Mouse (Mus musculus): ENCODE results near the gene Ssbp3. TPM values are rescaled to one million over a fixed set of nuclear protein-coding genes. Genes with fewer than 3 reads are reported as not detected.
A peak's percentile ranks its signal among the peaks of the same experiment; 100 is the strongest.

Gene Ssbp3
- total and polyA plus RNA-seq, 2 experiments from 2014 or later, result 108 to 155 TPM

GRCm38 (mm10) chr4:106905898-106906297 lies 4.6 kb upstream of the Ssbp3 start:
- no peak for TF ChIP-seq CTCF (IDR thresholded peaks at IDR 0.05; ENCODE audit: low read depth)
- ATAC-seq (no peak), DNase-seq (ENCODE audit: low spot score) (no peak)
- no peaks in the 10 kb centered on the region for H3K27me3 ChIP-seq (ENCODE audit: insufficient read depth, low read length)
- no peaks in the 10 kb centered on the region for H3K9me3 ChIP-seq (ENCODE audit: low read length)
- H3K4me3 ChIP-seq (ENCODE audit: low read length), result no peak overlapping the region
- no peak overlapping the region for H3K4me2 ChIP-seq (ENCODE audit: low read depth, low read length)
- no peaks in the 10 kb centered on the region for H3K36me3 ChIP-seq (ENCODE audit: insufficient read depth, low read length)
- WGBS, result 95% methylated on average over 3 of the region's 3 CpGs
- no peak overlapping the region for H3K9ac ChIP-seq (replicated peaks; ENCODE audit: low read length)
- peaks cover 19% of the 10 kb centered on the region for H3K4me1 ChIP-seq (ENCODE audit: insufficient read depth, low read length)
- H3K27ac ChIP-seq, result no peak overlapping the region

- no peaks in the 10 kb centered on the region for H3K27me3 ChIP-seq (ENCODE audit: insufficient read depth, low read length)
- H3K4me1 ChIP-seq (ENCODE audit: insufficient read depth, low read length), result peaks cover 19% of the 10 kb centered on the region
- no peaks in the 10 kb centered on the region for H3K36me3 ChIP-seq (ENCODE audit: insufficient read depth, low read length)
- H3K9me3 ChIP-seq (ENCODE audit: low read length), result no peaks in the 10 kb centered on the region
- no peak for TF ChIP-seq CTCF (IDR thresholded peaks at IDR 0.05; ENCODE audit: low read depth)
- peak overlapping the region; percentile 54; the same call in 1 of the 2 replicates for H3K27ac ChIP-seq
- H3K9ac ChIP-seq (replicated peaks; ENCODE audit: low read length), result 0 out of 2 replicates have a peak overlapping the region, but pooled peaks have one; percentile 17
- DNase-seq (ENCODE audit: low spot score) (no peak), ATAC-seq (no peak)
- 24% methylated on average over 17 of the region's 17 CpGs for WGBS
- H3K4me3 ChIP-seq (ENCODE audit: low read length), result no peak overlapping the region
- peak overlapping the region; percentile 21; the same call in 1 of the 2 replicates for H3K4me2 ChIP-seq (ENCODE audit: low read depth, low read length)
Measured at GRCm38 (mm10) chr4:106907701-106908425, 2.6 kb upstream of the Ssbp3 start.

DNA sequence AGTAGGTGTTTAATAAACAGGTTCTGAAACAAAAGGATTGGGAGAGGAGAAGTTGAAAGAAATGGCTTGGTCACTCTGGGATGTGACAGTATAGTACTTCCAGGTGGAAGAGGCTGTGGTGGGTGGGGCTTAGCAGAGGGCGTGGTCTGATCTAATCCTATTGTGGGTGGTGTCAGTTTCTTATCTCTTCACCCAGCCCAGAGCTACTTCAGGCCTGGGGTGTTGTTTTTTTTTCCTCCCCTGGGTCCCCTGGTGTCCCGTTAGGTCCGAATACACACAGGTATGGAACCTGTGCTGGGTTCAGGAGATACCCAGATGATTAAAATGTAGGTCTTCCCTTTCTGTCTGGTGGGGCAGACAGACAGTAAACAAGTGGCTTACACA lies 2.1 kb upstream of the Ssbp3 start:
- TF ChIP-seq CTCF (IDR thresholded peaks at IDR 0.05; ENCODE audit: low read depth), result no peak
- Histone ChIP-seq H3K27me3 (ENCODE audit: insufficient read depth, low read length) (no peaks in the 10 kb centered on the region), H3K9ac (replicated peaks; ENCODE audit: low read length) (no peak overlapping the region), H3K4me1 (ENCODE audit: insufficient read depth, low read length) (peaks cover 23% of the 10 kb centered on the region), H3K36me3 (ENCODE audit: insufficient read depth, low read length) (no peaks in the 10 kb centered on the region), H3K9me3 (ENCODE audit: low read length) (no peaks in the 10 kb centered on the region), H3K4me2 (ENCODE audit: low read depth, low read length) (0 out of 2 replicates have a peak overlapping the region, but pooled peaks have one; percentile 21), H3K4me3 (ENCODE audit: low read length) (no peak overlapping the region), H3K27ac (peak overlapping the region; percentile 81; the same call in 1 of the 2 replicates)
- DNase-seq (ENCODE audit: low spot score) (no peak), ATAC-seq (no peak)
- 40% methylated on average over 3 of the region's 3 CpGs for WGBS

DNA sequence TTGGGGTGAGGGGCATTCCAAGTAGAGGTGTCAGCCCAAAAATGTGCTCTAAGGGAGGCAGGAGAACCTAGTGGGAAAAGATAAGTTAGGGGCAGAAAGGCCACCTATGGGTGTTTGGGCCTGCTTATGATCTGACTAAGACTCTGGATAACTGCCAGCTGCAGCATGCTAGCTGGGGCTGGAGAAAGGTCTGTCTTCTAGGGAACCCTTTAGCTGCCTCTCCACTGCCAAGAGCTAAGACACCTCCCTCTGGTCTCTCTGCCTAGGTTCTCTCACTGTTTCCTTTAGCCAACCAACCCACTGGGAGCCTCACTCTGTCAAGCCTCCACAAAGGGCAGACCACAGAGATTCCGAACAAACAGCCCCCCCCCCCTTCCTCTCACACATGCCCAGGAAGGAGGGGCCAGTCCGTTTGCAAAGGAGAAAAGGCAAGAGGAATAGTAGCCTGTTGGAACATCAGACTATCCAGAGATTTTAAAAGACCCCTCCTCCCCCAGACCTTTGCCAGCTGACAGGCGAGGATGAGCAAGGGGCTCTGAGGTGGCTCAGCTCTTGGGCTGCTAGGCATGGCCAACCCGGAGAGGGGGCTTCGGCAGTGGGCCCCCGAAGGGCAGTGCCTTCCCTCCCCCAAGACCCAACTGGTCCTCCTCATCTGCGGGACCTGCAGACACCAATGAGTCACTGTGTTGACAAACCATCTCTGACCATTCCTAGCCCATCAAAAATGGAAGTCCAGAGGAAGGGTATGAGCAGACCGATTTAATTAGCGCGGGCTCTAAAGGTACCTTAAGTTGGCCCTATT lies 1.4 kb upstream of the Ssbp3 start:
- Histone ChIP-seq H3K4me1 (ENCODE audit: insufficient read depth, low read length) (peaks cover 30% of the 10 kb centered on the region), H3K9ac (replicated peaks; ENCODE audit: low read length) (peak overlapping the region; percentile 35; the same call in 1 of the 2 replicates), H3K27me3 (ENCODE audit: insufficient read depth, low read length) (no peaks in the 10 kb centered on the region), H3K4me3 (ENCODE audit: low read length) (0 out of 2 replicates have a peak overlapping the region, but pooled peaks have one; percentile 8), H3K9me3 (ENCODE audit: low read length) (no peaks in the 10 kb centered on the region), H3K27ac (peak overlapping the region; percentile 81), H3K4me2 (ENCODE audit: low read depth, low read length) (peak overlapping the region; percentile 81), H3K36me3 (ENCODE audit: insufficient read depth, low read length) (no peaks in the 10 kb centered on the region)
- peak; percentile 57 for DNase-seq (ENCODE audit: low spot score)
- peak; percentile 6; the same call in 1 of the 2 replicates for ATAC-seq
- WGBS, result 2% methylated on average over 10 of the region's 10 CpGs
- TF ChIP-seq CTCF (IDR thresholded peaks at IDR 0.05; ENCODE audit: low read depth), result no peak

- ATAC-seq, result no peak
- Histone ChIP-seq H3K4me3 (ENCODE audit: low read length) (peak overlapping the region; percentile 96), H3K27me3 (ENCODE audit: insufficient read depth, low read length) (no peaks in the 10 kb centered on the region), H3K36me3 (ENCODE audit: insufficient read depth, low read length) (no peaks in the 10 kb centered on the region), H3K4me1 (ENCODE audit: insufficient read depth, low read length) (peaks cover 34% of the 10 kb centered on the region), H3K4me2 (ENCODE audit: low read depth, low read length) (peak overlapping the region; percentile 81), H3K9ac (replicated peaks; ENCODE audit: low read length) (peak overlapping the region; percentile 35; the same call in 1 of the 2 replicates), H3K9me3 (ENCODE audit: low read length) (no peaks in the 10 kb centered on the region), H3K27ac (peak overlapping the region; percentile 81)
- WGBS, result 0% methylated on average over 6 of the region's 6 CpGs
- no peak for DNase-seq (ENCODE audit: low spot score)
- TF ChIP-seq CTCF (IDR thresholded peaks at IDR 0.05; ENCODE audit: low read depth), result no peak
Measured at GRCm38 (mm10) chr4:106909797-106910196, 704 bp upstream of the Ssbp3 start.

DNA sequence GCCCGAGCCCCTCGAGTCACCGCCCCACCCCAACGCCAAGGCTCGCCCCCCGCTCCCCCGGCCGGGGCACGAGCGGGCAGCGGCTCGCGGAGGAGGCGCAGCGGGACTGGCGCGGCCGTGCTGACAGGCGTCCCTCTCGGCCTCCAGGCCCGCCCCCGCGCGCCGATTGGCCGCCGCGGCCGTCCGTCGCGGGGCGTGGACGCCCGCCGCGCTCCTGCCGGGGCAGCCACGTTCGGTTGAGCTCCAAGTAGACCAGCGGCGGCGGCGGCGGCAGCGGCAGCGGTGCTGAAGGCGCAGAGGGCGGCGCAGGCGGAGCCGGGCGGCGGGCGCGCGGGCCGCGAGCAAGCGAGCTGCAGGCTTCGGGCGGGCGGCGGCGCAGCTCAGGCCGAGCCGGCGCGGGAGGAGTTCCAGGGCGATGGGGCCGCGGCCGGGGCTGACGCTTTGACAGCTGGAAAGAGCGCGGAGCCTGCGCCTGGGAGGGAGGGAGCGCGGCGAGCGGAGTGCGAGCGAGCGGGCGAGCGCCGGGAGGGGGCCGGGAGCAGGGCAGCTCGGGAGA lies 823 bp downstream of the Ssbp3 start:
- H3K4me2 ChIP-seq (ENCODE audit: low read depth, low read length), result peak overlapping the region; percentile 81
- H3K9ac ChIP-seq (replicated peaks; ENCODE audit: low read length), result peak overlapping the region; percentile 92
- no peaks in the 10 kb centered on the region for H3K27me3 ChIP-seq (ENCODE audit: insufficient read depth, low read length)
- peak overlapping the region; percentile 96 for H3K4me3 ChIP-seq (ENCODE audit: low read length)
- H3K4me1 ChIP-seq (ENCODE audit: insufficient read depth, low read length), result peaks cover 34% of the 10 kb centered on the region
- peak; percentile 97 for DNase-seq (ENCODE audit: low spot score)
- peaks cover 9% of the 10 kb centered on the region for H3K36me3 ChIP-seq (ENCODE audit: insufficient read depth, low read length)
- no peaks in the 10 kb centered on the region for H3K9me3 ChIP-seq (ENCODE audit: low read length)
- under 1% methylated on average over 74 of the region's 89 CpGs for WGBS
- H3K27ac ChIP-seq, result peak overlapping the region; percentile 91
- TF ChIP-seq CTCF (IDR thresholded peaks at IDR 0.05; ENCODE audit: low read depth), result no peak
- peak; percentile 90 for ATAC-seq

All from hindbrain, postnatal 0 days (tissue).